ENCODE assay signal across 9 mouse cellular contexts in the genomic region with DNA sequence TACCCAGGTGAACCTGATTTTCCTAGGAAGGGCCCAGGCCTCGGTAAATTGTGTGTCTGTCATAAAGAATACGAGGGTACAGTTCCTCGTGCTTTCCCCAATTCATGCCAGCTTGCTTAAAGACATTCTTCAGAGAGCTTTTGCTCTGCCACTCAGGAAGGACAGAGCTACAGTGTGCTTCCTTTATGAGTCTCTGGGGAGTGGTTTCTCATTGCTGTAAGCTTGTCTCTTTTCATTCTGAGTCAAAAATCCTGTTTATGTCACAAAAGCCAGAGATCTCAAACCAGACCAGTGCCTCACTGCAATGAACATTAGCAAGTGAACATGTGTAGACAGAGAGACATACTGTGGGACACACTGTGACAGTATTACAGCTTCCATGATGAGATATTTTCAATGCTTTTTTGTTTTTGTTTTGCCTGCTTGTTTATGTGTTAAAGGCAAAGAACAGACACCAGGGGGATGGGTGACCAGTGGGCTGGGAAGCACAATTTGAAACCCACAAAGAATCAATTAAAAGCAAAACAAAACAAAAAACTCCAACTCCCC. TPM values are rescaled to one million over a fixed set of nuclear protein-coding genes. Genes with fewer than 3 reads are reported as not detected.
A peak's percentile ranks its signal among the peaks of the same experiment; 100 is the strongest.
DNase-seq lines count a peak whose midpoint lies in the region; ATAC-seq and TF ChIP-seq lines count a peak whose summit lies in the region.
"Had no signal": no experiment of that assay in that cellular context is flagged by ENCODE, and none has a peak within 500 bp of the region (broad histone marks: within the 10 kb centered on the region; RNA-seq: fewer than 3 reads in every experiment).

No protein-coding gene starts in this region.

- no peak for ATAC-seq in liver, postnatal 0 days
- ATAC-seq in liver, embryonic 12.5 days: no peak
- peak; percentile 60 for ATAC-seq in hindbrain, embryonic 16.5 days
- ATAC-seq in stomach, embryonic 14.5 days (ENCODE audit: insufficient number of reproducible peaks, insufficient read depth, low FRiP score, low read depth): 0 out of 2 replicates have a peak, but pooled peaks have one; percentile 43
- ATAC-seq in heart, embryonic 11.5 days (replicated peaks; ENCODE audit: insufficient number of reproducible peaks, low FRiP score, low TSS enrichment): no peak

- no peak for TF ChIP-seq EP300 in liver, postnatal 0 days (IDR thresholded peaks at IDR 0.05; ENCODE audit: low read depth)

- H3K27me3 ChIP-seq in liver, postnatal 0 days (ENCODE audit: insufficient read depth, low read length): no peaks in the 10 kb centered on the region
- H3K27me3 ChIP-seq in liver, embryonic 12.5 days (replicated peaks): 0 out of 2 replicates have a peak, but pooled peaks cover 5% of the 10 kb centered on the region
- H3K27me3 ChIP-seq in embryonic facial prominence, embryonic 10.5 days (replicated peaks; ENCODE audit: low read depth, poor library complexity, severe bottlenecking): no peaks in the 10 kb centered on the region
- H3K27me3 ChIP-seq in hindbrain, embryonic 16.5 days (replicated peaks; ENCODE audit: control insufficient read depth, insufficient read depth, low read length): no peaks in the 10 kb centered on the region
- H3K27me3 ChIP-seq in stomach, embryonic 14.5 days (ENCODE audit: control insufficient read depth, insufficient read depth, low read length): no peaks in the 10 kb centered on the region
- no peaks in the 10 kb centered on the region for H3K27me3 ChIP-seq in heart, embryonic 11.5 days (ENCODE audit: control insufficient read depth, insufficient read depth, low read length)
- H3K27me3 ChIP-seq: heart, embryonic 15.5 days had no signal

- no peak for TF ChIP-seq CTCF in liver, postnatal 0 days (IDR thresholded peaks at IDR 0.05; ENCODE audit: low read depth)

- H3K27ac ChIP-seq in liver, postnatal 0 days (ENCODE audit: low read depth): peak overlapping the region; percentile 34; the same call in 1 of the 2 replicates
- H3K27ac ChIP-seq in liver, embryonic 12.5 days: no peak overlapping the region
- peak overlapping the region; percentile 35; the same call in 1 of the 2 replicates for H3K27ac ChIP-seq in embryonic facial prominence, embryonic 10.5 days (replicated peaks)
- H3K27ac ChIP-seq in hindbrain, embryonic 16.5 days (ENCODE audit: low read depth, low read length): peak overlapping the region; percentile 1; the same call in 1 of the 2 replicates
- H3K27ac ChIP-seq in stomach, embryonic 14.5 days (ENCODE audit: low read length): peak overlapping the region; percentile 34
- no peak overlapping the region for H3K27ac ChIP-seq in heart, embryonic 11.5 days (ENCODE audit: low read depth, low read length)
- H3K27ac ChIP-seq: heart, embryonic 15.5 days had no signal

- H3K9me3 ChIP-seq in liver, postnatal 0 days (ENCODE audit: low read length): no peaks in the 10 kb centered on the region
- no peaks in the 10 kb centered on the region for H3K9me3 ChIP-seq in liver, embryonic 12.5 days (replicated peaks)
- no peaks in the 10 kb centered on the region for H3K9me3 ChIP-seq in embryonic facial prominence, embryonic 10.5 days
- no peaks in the 10 kb centered on the region for H3K9me3 ChIP-seq in hindbrain, embryonic 16.5 days (ENCODE audit: control insufficient read depth, low read length)
- no peaks in the 10 kb centered on the region for H3K9me3 ChIP-seq in stomach, embryonic 14.5 days (ENCODE audit: control insufficient read depth, low read depth, low read length)
- no peaks in the 10 kb centered on the region for H3K9me3 ChIP-seq in heart, embryonic 11.5 days (replicated peaks; ENCODE audit: control insufficient read depth, low read length)
- H3K9me3 ChIP-seq: heart, embryonic 15.5 days had no signal

- WGBS in liver, postnatal 0 days (ENCODE audit: insufficient replicate concordance): 26% methylated on average over 3 of the region's 3 CpGs
- WGBS in liver, embryonic 12.5 days (ENCODE audit: insufficient replicate concordance): 33% methylated on average over 3 of the region's 3 CpGs
- WGBS in embryonic facial prominence, embryonic 10.5 days: 68% methylated on average over 3 of the region's 3 CpGs
- WGBS in hindbrain, embryonic 16.5 days: 61% methylated on average over 3 of the region's 3 CpGs
- 61% methylated on average over 3 of the region's 3 CpGs for WGBS in stomach, embryonic 14.5 days
- 64% methylated on average over 3 of the region's 3 CpGs for WGBS in heart, embryonic 11.5 days (ENCODE audit: insufficient replicate concordance)

- H3K36me3 ChIP-seq in liver, postnatal 0 days (replicated peaks; ENCODE audit: insufficient read depth, low read length): no peaks in the 10 kb centered on the region
- no peaks in the 10 kb centered on the region for H3K36me3 ChIP-seq in liver, embryonic 12.5 days
- no peaks in the 10 kb centered on the region for H3K36me3 ChIP-seq in embryonic facial prominence, embryonic 10.5 days (replicated peaks)
- no peaks in the 10 kb centered on the region for H3K36me3 ChIP-seq in hindbrain, embryonic 16.5 days (ENCODE audit: control insufficient read depth, insufficient read depth, low read length)
- H3K36me3 ChIP-seq in stomach, embryonic 14.5 days (ENCODE audit: control insufficient read depth, insufficient read depth, low read length): no peaks in the 10 kb centered on the region
- no peaks in the 10 kb centered on the region for H3K36me3 ChIP-seq in heart, embryonic 11.5 days (ENCODE audit: control insufficient read depth, insufficient read depth, low read length)
- H3K36me3 ChIP-seq: heart, embryonic 15.5 days had no signal

- H3K9ac ChIP-seq in liver, postnatal 0 days (replicated peaks): no peak overlapping the region
- no peak overlapping the region for H3K9ac ChIP-seq in liver, embryonic 12.5 days
- H3K9ac ChIP-seq in hindbrain, embryonic 16.5 days (ENCODE audit: low read depth, low read length): no peak overlapping the region
- H3K9ac ChIP-seq in stomach, embryonic 14.5 days (replicated peaks; ENCODE audit: low read depth, low read length): no peak overlapping the region
- no peak overlapping the region for H3K9ac ChIP-seq in heart, embryonic 11.5 days (ENCODE audit: low read depth, low read length)
- H3K9ac ChIP-seq: heart, embryonic 15.5 days had no signal

- H3K4me1 ChIP-seq in liver, postnatal 0 days (ENCODE audit: insufficient read depth): peaks cover 17% of the 10 kb centered on the region
- H3K4me1 ChIP-seq in liver, embryonic 12.5 days: no peaks in the 10 kb centered on the region
- peaks cover 12% of the 10 kb centered on the region for H3K4me1 ChIP-seq in embryonic facial prominence, embryonic 10.5 days
- H3K4me1 ChIP-seq in hindbrain, embryonic 16.5 days (ENCODE audit: control insufficient read depth, insufficient read depth, low read depth, low read length): no peaks in the 10 kb centered on the region
- peaks cover 2% of the 10 kb centered on the region; the same call in 1 of the 2 replicates for H3K4me1 ChIP-seq in stomach, embryonic 14.5 days (ENCODE audit: control insufficient read depth, insufficient read depth, low read length)
- no peaks in the 10 kb centered on the region for H3K4me1 ChIP-seq in heart, embryonic 11.5 days (ENCODE audit: control insufficient read depth, insufficient read depth, low read length)

- DNase-seq in liver, postnatal 0 days: no peak
- DNase-seq in embryonic facial prominence, embryonic 10.5 days (ENCODE audit: low spot score): no peak
- DNase-seq in right cerebral cortex, adult 18-20 months: no peak

- H3K4me3 ChIP-seq in liver, postnatal 0 days (ENCODE audit: low read depth, low read length): no peak overlapping the region
- no peak overlapping the region for H3K4me3 ChIP-seq in liver, embryonic 12.5 days
- no peak overlapping the region for H3K4me3 ChIP-seq in embryonic facial prominence, embryonic 10.5 days
- H3K4me3 ChIP-seq in hindbrain, embryonic 16.5 days (ENCODE audit: low read length): no peak overlapping the region
- no peak overlapping the region for H3K4me3 ChIP-seq in stomach, embryonic 14.5 days (ENCODE audit: low read depth, low read length)
- H3K4me3 ChIP-seq in heart, embryonic 11.5 days (ENCODE audit: low read depth, low read length): no peak overlapping the region
- H3K4me3 ChIP-seq: heart, embryonic 15.5 days had no signal

- H3K4me2 ChIP-seq in liver, postnatal 0 days (ENCODE audit: low read depth, low read length): no peak overlapping the region
- no peak overlapping the region for H3K4me2 ChIP-seq in liver, embryonic 12.5 days
- H3K4me2 ChIP-seq in hindbrain, embryonic 16.5 days (ENCODE audit: low read length): no peak overlapping the region
- H3K4me2 ChIP-seq in stomach, embryonic 14.5 days (replicated peaks; ENCODE audit: low read depth, low read length): no peak overlapping the region
- no peak overlapping the region for H3K4me2 ChIP-seq in heart, embryonic 11.5 days
- H3K4me2 ChIP-seq: heart, embryonic 15.5 days had no signal

RNA-seq across cellular contexts. Expression of a gene that starts 0.6 kb away (rescaled TPM):
- polyA plus RNA-seq in liver, postnatal 0 days (2015; fragmentation: Nextera tagmentation; extraction: Ambion mirVana): 27.7 and 28.5 TPM in 2 replicates
- polyA plus RNA-seq in liver, embryonic 12.5 days (2016; fragmentation: Nextera tagmentation; extraction: Ambion mirVana): 1.3 and 2.1 TPM in 2 replicates
- polyA plus RNA-seq in embryonic facial prominence, embryonic 10.5 days (2016; fragmentation: Nextera tagmentation; extraction: Ambion mirVana): 0.04 and 0.45 TPM in 2 replicates
- polyA plus RNA-seq in hindbrain, embryonic 16.5 days (2015; fragmentation: Nextera tagmentation; extraction: Ambion mirVana): 3.6 and 5.6 TPM in 2 replicates
- 23.8 and 25.4 TPM in 2 replicates for polyA plus RNA-seq in stomach, embryonic 14.5 days (2014; fragmentation: Nextera tagmentation; extraction: Ambion mirVana)
- polyA plus RNA-seq in heart, embryonic 11.5 days (2014; fragmentation: Nextera tagmentation; extraction: Ambion mirVana): not detected in 2 replicates

RNA-seq across cellular contexts. Expression of a gene that starts 30.9 kb away (rescaled TPM):
- 28.8 and 29.4 TPM in 2 replicates for polyA plus RNA-seq in liver, postnatal 0 days (2015; fragmentation: Nextera tagmentation; extraction: Ambion mirVana)
- polyA plus RNA-seq in liver, embryonic 12.5 days (2016; fragmentation: Nextera tagmentation; extraction: Ambion mirVana): 0.42 and 0.67 TPM in 2 replicates
- not detected in 2 replicates for polyA plus RNA-seq in embryonic facial prominence, embryonic 10.5 days (2016; fragmentation: Nextera tagmentation; extraction: Ambion mirVana)
- 3.4 and 4.0 TPM in 2 replicates for polyA plus RNA-seq in hindbrain, embryonic 16.5 days (2015; fragmentation: Nextera tagmentation; extraction: Ambion mirVana)
- 2.0 and 3.0 TPM in 2 replicates for polyA plus RNA-seq in stomach, embryonic 14.5 days (2014; fragmentation: Nextera tagmentation; extraction: Ambion mirVana)
- polyA plus RNA-seq in heart, embryonic 11.5 days (2014; fragmentation: Nextera tagmentation; extraction: Ambion mirVana): not detected in 2 replicates
- polyA plus RNA-seq: heart, embryonic 15.5 days; thymus, postnatal 0 days had no signal

RNA-seq across cellular contexts. Expression of a gene that starts 31.8 kb away (rescaled TPM):
- polyA plus RNA-seq in liver, postnatal 0 days (2015; fragmentation: Nextera tagmentation; extraction: Ambion mirVana): 0.08 and 0.19 TPM in 2 replicates
- polyA plus RNA-seq in liver, embryonic 12.5 days (2016; fragmentation: Nextera tagmentation; extraction: Ambion mirVana): not detected in 2 replicates
- polyA plus RNA-seq in embryonic facial prominence, embryonic 10.5 days (2016; fragmentation: Nextera tagmentation; extraction: Ambion mirVana): not detected in 2 replicates
- not detected in 2 replicates for polyA plus RNA-seq in hindbrain, embryonic 16.5 days (2015; fragmentation: Nextera tagmentation; extraction: Ambion mirVana)
- 0.28 TPM in 1 of 2 replicates, not detected in the other for polyA plus RNA-seq in stomach, embryonic 14.5 days (2014; fragmentation: Nextera tagmentation; extraction: Ambion mirVana)
- polyA plus RNA-seq in heart, embryonic 11.5 days (2014; fragmentation: Nextera tagmentation; extraction: Ambion mirVana): not detected in 2 replicates
- polyA plus RNA-seq: heart, embryonic 15.5 days; thymus, postnatal 0 days had no signal

RNA-seq across cellular contexts. Expression of a gene that starts 39.1 kb away (rescaled TPM):
- polyA plus RNA-seq in liver, postnatal 0 days (2015; fragmentation: Nextera tagmentation; extraction: Ambion mirVana): 2.3 and 2.9 TPM in 2 replicates
- polyA plus RNA-seq in liver, embryonic 12.5 days (2016; fragmentation: Nextera tagmentation; extraction: Ambion mirVana): 1.1 and 1.2 TPM in 2 replicates
- 0.15 and 0.36 TPM in 2 replicates for polyA plus RNA-seq in embryonic facial prominence, embryonic 10.5 days (2016; fragmentation: Nextera tagmentation; extraction: Ambion mirVana)
- 1.7 and 1.9 TPM in 2 replicates for polyA plus RNA-seq in hindbrain, embryonic 16.5 days (2015; fragmentation: Nextera tagmentation; extraction: Ambion mirVana)
- polyA plus RNA-seq in stomach, embryonic 14.5 days (2014; fragmentation: Nextera tagmentation; extraction: Ambion mirVana): 3.0 and 4.7 TPM in 2 replicates
- polyA plus RNA-seq in heart, embryonic 11.5 days (2014; fragmentation: Nextera tagmentation; extraction: Ambion mirVana): 0.39 and 0.55 TPM in 2 replicates

RNA-seq across cellular contexts. Expression of a gene that starts 46.4 kb away (rescaled TPM):
- polyA plus RNA-seq in liver, postnatal 0 days (2015; fragmentation: Nextera tagmentation; extraction: Ambion mirVana): not detected in 2 replicates
- polyA plus RNA-seq in liver, embryonic 12.5 days (2016; fragmentation: Nextera tagmentation; extraction: Ambion mirVana): not detected in 2 replicates
- not detected in 2 replicates for polyA plus RNA-seq in embryonic facial prominence, embryonic 10.5 days (2016; fragmentation: Nextera tagmentation; extraction: Ambion mirVana)
- not detected in 2 replicates for polyA plus RNA-seq in hindbrain, embryonic 16.5 days (2015; fragmentation: Nextera tagmentation; extraction: Ambion mirVana)
- not detected in 2 replicates for polyA plus RNA-seq in stomach, embryonic 14.5 days (2014; fragmentation: Nextera tagmentation; extraction: Ambion mirVana)
- not detected in 2 replicates for polyA plus RNA-seq in heart, embryonic 11.5 days (2014; fragmentation: Nextera tagmentation; extraction: Ambion mirVana)
- polyA plus RNA-seq: heart, embryonic 15.5 days; thymus, postnatal 0 days had no signal

Comparison
In these comparisons a context has a peak if more than half of its experiments do, and no peak if none do; other contexts are left out.
1. H3K27ac ChIP-seq: peak in liver, postnatal 0 days (single experiment), embryonic facial prominence, embryonic 10.5 days (single experiment), hindbrain, embryonic 16.5 days (single experiment) and stomach, embryonic 14.5 days (single experiment); none in liver, embryonic 12.5 days (single experiment) and heart, embryonic 11.5 days (single experiment).
2. ATAC-seq: peak in hindbrain, embryonic 16.5 days (single experiment) and stomach, embryonic 14.5 days (single experiment); none in liver, postnatal 0 days (single experiment), liver, embryonic 12.5 days (single experiment) and heart, embryonic 11.5 days (single experiment).